Mouse (Mus musculus) stomach, embryonic 16.5 days (tissue): ENCODE measurements around the gene Hyal1. TPM values are rescaled to one million over a fixed set of nuclear protein-coding genes. Genes with fewer than 3 reads are reported as not detected.

Experiments
- ATAC-seq: fragments of 200-750 bp; cut with Nextera tagmentation; 2 replicates; pipeline ENCODE4 v1.8.0; 2017; ENCODE audit warnings: moderate number of reproducible peaks, moderate TSS enrichment; ENCODE audit not compliant: insufficient read depth, low FRiP score
- H3K27ac ChIP-seq: fragments of 300-500 bp; sonication (generic); 2 replicates; pipeline ENCODE4 v1.5.1; 2014; ENCODE audit warnings: low read length
- H3K27me3 ChIP-seq: fragments of 300-500 bp; sonication (generic); 2 replicates; pipeline ENCODE4 v1.6.1; 2014; ENCODE audit warnings: low read length, control low read depth, mixed read lengths; ENCODE audit not compliant: control insufficient read depth, insufficient read depth
- H3K36me3 ChIP-seq: fragments of 300-500 bp; sonication (generic); 2 replicates; pipeline ENCODE4 v1.6.1; 2014; ENCODE audit warnings: low read length; ENCODE audit not compliant: control insufficient read depth, insufficient read depth
- H3K4me1 ChIP-seq: fragments of 300-500 bp; sonication (generic); 2 replicates; pipeline ENCODE4 v1.6.1; 2014; ENCODE audit warnings: low read length, control low read depth, mixed read lengths; ENCODE audit not compliant: control insufficient read depth, insufficient read depth
- H3K4me2 ChIP-seq: fragments of 300-500 bp; sonication (generic); 2 replicates; pipeline ENCODE4 v1.6.1; 2014; ENCODE audit warnings: low read depth, low read length, mixed read lengths
- H3K4me3 ChIP-seq: fragments of 300-500 bp; sonication (generic); replicated peaks from 2 replicates; pipeline ENCODE4 v1.5.1; 2014; ENCODE audit warnings: mild to moderate bottlenecking, low read length
- H3K9ac ChIP-seq: fragments of 300-500 bp; sonication (generic); 2 replicates; pipeline ENCODE4 v1.6.1; 2014; ENCODE audit warnings: low read length
- H3K9me3 ChIP-seq: fragments of 300-500 bp; sonication (generic); replicated peaks from 2 replicates; pipeline ENCODE4 v1.6.1; 2016; ENCODE audit warnings: low read length, control low read depth; ENCODE audit not compliant: control insufficient read depth
- WGBS: fragments of 180-500 bp; shearing (Covaris S2); extraction: QIAGEN DNeasy Blood & Tissue Kit; methylation state at CpG from one replicate; pipeline ENCODE4 v1.1.7; 2014; 5-methylcytosine and 5-hydroxymethylcytosine counted together
- polyA plus RNA-seq: library from polyadenylated mRNA; unstranded; fragments of >200 nt; fragmentation: Nextera tagmentation; extraction: Ambion mirVana; gene quantifications from 2 replicates; pipeline ENCODE4 v1.2.1, GENCODE M21; 2015

Gene Hyal1
- polyA plus RNA-seq, 1 experiment from 2014 or later, result 14.9 TPM

DNA sequence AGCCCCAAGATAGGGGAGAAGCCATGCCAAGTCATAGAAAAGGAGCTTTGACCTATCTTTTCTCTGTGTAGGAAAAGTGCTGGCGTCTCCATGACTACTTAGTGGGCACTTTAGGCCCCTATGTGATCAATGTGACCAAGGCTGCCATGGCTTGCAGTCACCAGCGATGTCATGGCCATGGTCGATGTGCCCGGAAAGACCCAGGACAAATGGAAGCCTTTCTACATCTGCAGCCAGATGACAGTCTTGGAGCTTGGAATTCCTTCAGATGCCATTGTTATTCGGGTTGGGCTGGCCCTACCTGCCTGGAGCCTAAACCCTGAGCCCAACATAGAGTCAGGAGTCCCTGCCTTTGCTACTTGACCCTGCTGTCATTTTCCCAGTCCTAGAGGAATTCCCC, 9.8 kb downstream of the Hyal1 start:
- Histone ChIP-seq H3K9me3 (no peaks in the 10 kb centered on the region), H3K4me3 (no peak overlapping the region), H3K36me3 (peaks cover 13% of the 10 kb centered on the region), H3K4me1 (peaks cover 31% of the 10 kb centered on the region), H3K27ac (no peak overlapping the region), H3K4me2 (no peak overlapping the region), H3K27me3 (no peaks in the 10 kb centered on the region), H3K9ac (no peak overlapping the region)
- 90% methylated on average over 5 of the region's 5 CpGs for WGBS
- no peak for ATAC-seq

DNA sequence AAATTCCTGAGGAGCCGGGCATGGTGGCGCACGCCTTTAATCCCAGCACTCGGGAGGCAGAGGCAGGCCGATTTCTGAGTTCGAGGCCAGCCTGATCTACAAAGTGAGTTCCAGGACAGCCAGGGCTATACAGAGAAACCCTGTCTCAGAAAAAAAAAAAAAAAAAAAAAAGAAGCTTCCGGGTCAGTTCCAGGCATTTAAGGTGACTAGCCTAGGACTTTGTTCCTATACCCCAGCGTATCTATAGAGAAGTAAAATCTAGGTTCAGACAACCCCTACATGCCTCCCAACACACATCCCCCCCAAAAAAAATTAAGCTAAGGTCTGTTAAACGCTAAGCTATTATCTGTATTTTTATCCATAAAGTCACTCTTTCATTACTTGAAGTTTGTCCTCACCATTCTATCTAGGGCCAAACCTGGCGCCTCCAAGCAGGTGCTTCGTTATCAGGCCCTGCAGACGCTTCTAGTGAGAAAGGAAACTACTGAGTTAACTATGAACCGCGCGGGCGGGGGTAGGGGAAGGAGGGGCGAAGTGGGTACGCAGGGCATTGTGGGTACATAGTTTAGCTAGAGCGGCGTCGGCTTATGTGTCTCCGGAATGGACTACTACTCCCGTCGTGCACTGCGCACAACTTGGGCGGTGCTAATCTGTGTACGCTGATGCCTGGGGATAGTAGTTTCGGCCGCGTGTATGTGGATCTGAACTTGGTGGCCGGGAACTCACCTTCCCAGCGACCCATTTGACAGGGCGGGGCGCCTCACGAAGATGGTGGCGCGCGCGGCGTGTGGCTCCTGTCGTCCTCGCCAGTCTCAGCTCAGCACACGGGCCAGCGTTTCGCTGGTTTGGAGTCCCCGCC, 10.5 kb downstream of the Hyal1 start, which contains the start of gene Ifrd2:
Gene Ifrd2, plus strand, starts transcription at position 669 of the 859 bp plus-strand sequence.
- ATAC-seq, result peak; percentile 98
- Histone ChIP-seq H3K4me3 (peak within 1 kb of the TSS; percentile 90), H3K4me1 (peaks cover 31% of the 10 kb centered on the region), H3K4me2 (peak within 1 kb of the TSS; percentile 76), H3K36me3 (peaks cover 18% of the 10 kb centered on the region), H3K27me3 (no peaks in the 10 kb centered on the region), H3K9me3 (no peaks in the 10 kb centered on the region), H3K27ac (peak within 1 kb of the TSS; percentile 64), H3K9ac (peak within 1 kb of the TSS; percentile 83)
- WGBS, result 12% methylated on average over 46 of the region's 46 CpGs

DNA sequence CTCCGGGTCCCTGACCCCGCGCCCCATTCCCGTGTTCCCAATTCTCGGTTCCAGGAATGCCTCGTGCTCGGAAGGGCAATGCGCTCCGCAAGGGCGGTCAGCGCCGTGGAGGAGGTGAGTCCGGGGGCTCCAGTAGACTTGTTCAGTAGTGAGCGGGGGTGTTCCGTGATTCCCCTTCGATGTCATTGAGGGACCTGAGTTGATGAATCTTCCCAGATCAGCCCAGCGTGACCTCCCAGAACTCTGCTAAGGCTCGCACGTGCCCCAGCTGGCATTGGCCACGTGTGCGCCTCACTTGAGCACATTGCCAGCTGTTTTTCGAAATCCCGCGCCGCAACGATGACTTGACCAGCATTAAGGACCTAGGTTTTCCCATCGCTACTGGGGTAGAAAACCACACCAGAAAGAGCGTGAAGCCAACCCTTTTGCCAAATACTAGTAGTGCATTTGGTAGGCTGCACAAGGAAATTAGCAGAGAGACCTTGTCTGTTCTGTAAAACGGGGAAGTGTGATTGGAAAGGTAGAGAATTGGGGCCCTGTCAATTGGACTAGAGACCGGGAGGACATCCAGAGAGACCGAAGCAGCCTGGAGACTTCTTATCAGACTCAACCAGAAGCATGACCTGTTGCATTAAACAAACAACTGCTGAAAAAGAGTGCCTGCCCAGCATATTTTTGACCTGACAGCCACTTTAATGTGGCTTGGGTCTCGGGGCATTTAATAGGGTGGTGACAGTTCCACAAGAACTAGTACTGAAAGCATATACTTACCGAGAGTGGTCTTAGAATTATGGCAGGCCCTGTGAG, 11.3 kb downstream of the Hyal1 start:
- peak overlapping the region; percentile 83 for H3K9ac ChIP-seq
- peak overlapping the region; percentile 76 for H3K4me2 ChIP-seq
- WGBS, result 2% methylated on average over 33 of the region's 33 CpGs
- ATAC-seq, result peak; percentile 7; the same call in 1 of the 2 replicates
- peaks cover 31% of the 10 kb centered on the region for H3K4me1 ChIP-seq
- H3K9me3 ChIP-seq, result no peaks in the 10 kb centered on the region
- no peaks in the 10 kb centered on the region for H3K27me3 ChIP-seq
- peak overlapping the region; percentile 61 for H3K27ac ChIP-seq
- peak overlapping the region; percentile 90 for H3K4me3 ChIP-seq
- peaks cover 22% of the 10 kb centered on the region for H3K36me3 ChIP-seq

DNA sequence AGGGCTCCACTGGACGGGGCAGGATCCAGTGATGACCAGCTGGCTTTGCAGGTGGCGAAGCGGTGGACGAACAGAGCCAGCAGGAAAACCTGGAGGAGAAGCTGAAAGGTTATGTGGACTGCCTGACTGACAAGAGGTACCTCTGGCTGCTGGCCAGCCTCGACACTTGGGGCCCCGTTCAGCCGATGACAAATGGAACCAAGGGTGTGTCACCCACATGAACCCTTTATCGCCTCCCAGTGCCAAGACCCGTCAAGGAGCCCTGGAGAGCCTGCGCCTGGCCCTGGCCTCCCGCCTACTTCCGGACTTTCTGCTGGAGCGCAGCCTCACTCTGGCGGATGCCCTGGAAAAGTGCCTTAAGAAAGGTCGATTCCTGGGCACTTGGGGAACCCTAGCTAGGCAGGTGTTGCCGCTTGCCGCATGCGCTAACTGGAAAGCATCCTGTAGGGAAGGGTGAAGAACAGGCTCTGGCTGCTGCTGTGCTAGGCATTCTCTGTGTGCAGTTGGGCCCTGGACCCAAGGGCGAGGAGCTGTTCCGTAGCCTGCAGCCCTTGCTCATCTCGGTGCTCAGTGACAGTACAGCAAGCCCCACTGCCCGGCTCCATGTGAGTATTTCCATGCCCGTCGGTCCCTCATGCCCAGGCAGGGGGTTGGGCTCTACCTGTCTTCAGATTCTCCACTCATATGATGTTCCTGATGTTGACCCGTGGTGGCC, 13.5 kb downstream of the Hyal1 start:
- Histone ChIP-seq H3K9me3 (no peaks in the 10 kb centered on the region), H3K4me1 (peaks cover 31% of the 10 kb centered on the region), H3K4me2 (peak overlapping the region; percentile 34), H3K27ac (peak overlapping the region; percentile 68), H3K9ac (peak overlapping the region; percentile 11; the same call in 1 of the 2 replicates), H3K27me3 (no peaks in the 10 kb centered on the region), H3K36me3 (peaks cover 22% of the 10 kb centered on the region), H3K4me3 (peak overlapping the region; percentile 4)
- 69% methylated on average over 25 of the region's 25 CpGs for WGBS
- peak; percentile 35; the same call in 1 of the 2 replicates for ATAC-seq

DNA sequence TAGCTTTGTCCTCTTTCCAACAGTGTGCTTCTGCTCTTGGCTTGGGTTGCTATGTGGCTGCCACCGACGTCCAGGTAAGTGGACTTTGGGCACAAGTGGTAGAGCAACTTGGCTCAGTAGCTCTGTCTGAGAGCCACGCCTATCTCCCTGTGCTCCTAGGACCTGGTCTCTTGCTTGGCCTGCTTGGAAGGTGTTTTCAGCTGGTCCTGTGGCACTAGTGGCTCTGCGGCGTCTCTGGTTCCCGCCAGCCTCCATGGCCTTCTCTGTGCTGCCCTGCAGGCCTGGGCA, 14.0 kb downstream of the Hyal1 start:
- WGBS, result 80% methylated on average over 6 of the region's 6 CpGs
- H3K36me3 ChIP-seq, result peaks cover 22% of the 10 kb centered on the region
- no peaks in the 10 kb centered on the region for H3K27me3 ChIP-seq
- peak overlapping the region; percentile 11; the same call in 1 of the 2 replicates for H3K9ac ChIP-seq
- H3K4me1 ChIP-seq, result peaks cover 31% of the 10 kb centered on the region
- H3K27ac ChIP-seq, result peak overlapping the region; percentile 68
- no peak for ATAC-seq
- H3K4me3 ChIP-seq, result 0 out of 2 replicates have a peak overlapping the region, but pooled peaks have one; percentile 4
- H3K9me3 ChIP-seq, result no peaks in the 10 kb centered on the region
- H3K4me2 ChIP-seq, result peak overlapping the region; percentile 34

DNA sequence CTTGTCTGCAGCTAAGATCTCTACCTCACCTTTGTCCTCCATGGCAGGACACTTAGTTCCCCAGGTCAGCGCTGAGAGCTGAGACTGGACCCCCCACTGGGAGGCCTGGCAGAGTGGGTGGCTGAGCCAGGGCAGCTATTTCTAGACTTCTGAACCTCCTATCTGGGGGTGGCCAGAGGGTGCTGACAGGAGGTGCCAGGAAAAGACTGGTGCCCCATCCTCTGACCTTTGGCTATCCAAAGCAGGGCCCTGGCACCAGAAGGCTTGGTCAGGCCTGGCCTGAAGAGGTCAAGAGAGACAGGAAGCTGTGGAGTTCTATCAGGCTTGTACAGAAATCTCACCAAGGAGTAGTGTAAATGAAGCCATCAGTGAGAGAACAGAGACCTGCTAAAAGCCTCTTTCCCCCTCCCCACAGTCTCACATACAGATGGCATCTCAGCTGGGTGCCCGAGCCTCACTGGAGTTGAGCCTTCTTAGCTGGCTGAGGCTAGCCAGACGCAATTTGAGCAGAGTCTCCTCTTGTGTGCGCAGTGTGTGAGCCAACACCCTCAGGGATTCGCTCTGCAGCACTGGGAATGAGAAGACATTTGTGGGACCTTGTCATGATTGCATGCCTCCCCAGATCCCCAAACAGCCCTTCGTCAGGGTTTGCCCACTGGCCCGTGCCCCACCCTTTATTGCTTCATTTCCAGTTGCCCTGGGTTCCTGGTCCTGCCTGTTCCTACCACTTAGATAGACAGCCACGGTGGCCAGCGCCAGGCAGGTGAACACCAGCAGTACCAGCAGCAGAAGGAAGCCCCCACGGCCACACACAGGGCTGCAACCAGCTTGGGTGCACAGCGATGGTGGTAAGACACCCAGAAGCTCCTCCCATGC, 16.6 kb downstream of the Hyal1 start:
- peaks cover 22% of the 10 kb centered on the region for H3K36me3 ChIP-seq
- 83% methylated on average over 11 of the region's 11 CpGs for WGBS
- peaks cover 21% of the 10 kb centered on the region for H3K4me1 ChIP-seq
- H3K4me3 ChIP-seq, result no peak overlapping the region
- H3K27me3 ChIP-seq, result no peaks in the 10 kb centered on the region
- H3K4me2 ChIP-seq, result no peak overlapping the region
- H3K9me3 ChIP-seq, result no peaks in the 10 kb centered on the region
- no peak for ATAC-seq
- H3K27ac ChIP-seq, result no peak overlapping the region
- peak overlapping the region; percentile 5; the same call in 1 of the 2 replicates for H3K9ac ChIP-seq

DNA sequence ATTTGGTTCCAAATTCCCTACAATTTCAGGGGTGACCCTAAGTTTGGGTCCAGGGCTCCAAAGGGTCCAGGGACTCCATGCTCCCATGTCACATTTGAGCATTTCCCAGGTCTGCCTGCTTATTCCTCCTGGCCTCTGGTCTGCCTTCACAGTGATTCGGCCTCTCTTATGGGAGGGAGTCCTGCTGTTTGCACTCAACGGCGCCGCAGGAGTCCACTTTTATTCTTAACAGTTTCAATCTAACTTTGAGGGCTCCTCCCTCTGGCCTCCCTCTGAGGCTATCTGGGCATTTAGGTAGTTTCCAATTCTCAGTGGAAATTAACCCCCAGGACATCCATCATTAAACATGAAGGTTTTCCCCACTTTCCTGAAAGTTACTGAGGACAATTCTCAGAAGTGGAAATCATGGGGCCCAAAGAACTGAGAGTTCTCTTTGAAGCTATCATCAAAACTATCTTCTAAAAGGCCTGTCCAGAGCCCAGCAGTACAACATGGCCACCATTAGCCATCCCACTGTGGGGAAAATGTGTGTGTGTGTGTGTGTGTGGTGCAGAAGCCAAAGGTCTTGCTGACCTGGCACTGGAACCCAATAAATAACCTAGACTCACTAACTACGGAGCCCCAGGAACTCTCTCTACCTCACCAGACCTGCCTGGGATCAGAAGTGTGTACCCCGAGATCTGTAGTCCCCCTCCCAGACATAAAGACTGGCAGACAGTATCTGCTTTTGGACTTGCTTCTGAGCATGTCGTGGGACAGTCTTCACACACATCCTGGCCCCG, 17.7 kb downstream of the Hyal1 start:
- Histone ChIP-seq H3K4me2 (no peak overlapping the region), H3K9me3 (no peaks in the 10 kb centered on the region), H3K27ac (no peak overlapping the region), H3K4me1 (peaks cover 10% of the 10 kb centered on the region), H3K4me3 (no peak overlapping the region), H3K36me3 (peaks cover 22% of the 10 kb centered on the region), H3K9ac (no peak overlapping the region), H3K27me3 (no peaks in the 10 kb centered on the region)
- 74% methylated on average over 8 of the region's 8 CpGs for WGBS
- no peak for ATAC-seq
